Comparison of ENCODE assay signal across 10 mouse cellular contexts in the genomic region with DNA sequence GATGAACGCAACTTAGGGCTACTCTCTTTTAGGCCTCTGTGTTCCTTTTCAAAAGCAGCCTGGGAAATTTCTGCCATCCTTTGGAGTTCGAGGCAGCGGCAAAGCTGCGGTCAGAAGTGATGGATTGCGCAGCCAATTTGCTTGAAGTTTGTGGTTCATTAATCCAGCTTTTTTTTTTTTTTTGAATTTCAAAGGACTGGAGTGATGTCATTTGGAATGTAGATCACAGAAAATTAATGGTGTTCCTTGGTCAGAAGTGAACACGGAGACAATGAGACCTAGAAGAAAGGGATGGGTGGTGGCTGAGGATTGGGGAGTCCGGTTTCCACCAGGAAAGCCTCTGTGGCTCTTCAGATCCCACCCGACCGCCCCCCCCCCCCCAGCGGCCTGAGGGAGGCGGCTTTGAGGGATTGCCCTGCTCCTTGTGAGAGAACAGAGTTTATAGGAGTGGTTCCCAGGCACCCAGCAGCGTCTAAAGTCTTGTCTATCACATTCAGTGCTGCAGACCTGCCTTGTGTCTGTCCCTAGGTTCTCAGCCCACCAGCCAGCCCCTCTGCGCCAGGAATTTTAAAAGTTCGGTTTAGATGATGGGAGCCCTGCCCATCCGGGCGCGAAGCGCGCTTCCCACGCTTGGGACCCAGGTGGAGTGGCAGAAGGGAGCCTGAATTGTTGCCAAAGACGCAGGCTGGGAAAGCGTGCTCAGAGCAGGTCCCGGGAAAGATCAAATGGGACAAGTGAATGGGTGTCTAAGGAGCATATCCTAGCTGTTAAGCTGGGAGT.
A peak's percentile ranks its signal among the peaks of the same experiment; 100 is the strongest.
DNase-seq lines count a peak whose midpoint lies in the region; ATAC-seq lines count a peak whose summit lies in the region.
"Had no signal": no experiment of that assay in that cellular context is flagged by ENCODE, and none has a peak within 500 bp of the region (broad histone marks: within the 10 kb centered on the region; RNA-seq: fewer than 3 reads in every experiment).

No protein-coding gene starts in this region.

- under 1% methylated on average over 23 of the region's 23 CpGs for WGBS in forebrain, embryonic 13.5 days

- intact Hi-C loops in left cerebral cortex, postnatal 25 days (cut with DNase I) = no loop called here

- 0 out of 2 replicates have a peak overlapping the region, but pooled peaks have one; percentile 18 for H3K9ac ChIP-seq in forebrain, embryonic 13.5 days

- H3K36me3 ChIP-seq in forebrain, embryonic 13.5 days (ENCODE audit: poor library complexity, severe bottlenecking) = no peaks in the 10 kb centered on the region

- H3K4me1 ChIP-seq in forebrain, embryonic 13.5 days = peaks cover 24% of the 10 kb centered on the region

- H3K27me3 ChIP-seq in forebrain, embryonic 13.5 days = no peaks in the 10 kb centered on the region

- peak overlapping the region; percentile 53 for H3K4me2 ChIP-seq in forebrain, embryonic 13.5 days

- no peaks in the 10 kb centered on the region for H3K9me3 ChIP-seq in forebrain, embryonic 13.5 days (replicated peaks)

- peak; percentile 95 for ATAC-seq in forebrain, embryonic 13.5 days
- ATAC-seq in monocyte, adult 5-6 weeks (replicated peaks; ENCODE audit: insufficient number of reproducible peaks, low FRiP score, low TSS enrichment, poor library complexity, severe bottlenecking) = no peak
- ATAC-seq: Patski had no signal

- H3K4me3 ChIP-seq in forebrain, embryonic 13.5 days = 0 out of 2 replicates have a peak overlapping the region, but pooled peaks have one; percentile 2

- H3K27ac ChIP-seq in forebrain, embryonic 13.5 days = peak overlapping the region; percentile 86
- H3K27ac ChIP-seq: macrophage had no signal

- DNase-seq in layer of hippocampus, adult 11-12 months (ENCODE audit: low spot score) = peak; percentile 73
- DNase-seq in layer of hippocampus, adult 9-10 months (ENCODE audit: low spot score) = no peak
- DNase-seq in left cerebral cortex, postnatal 25 days (ENCODE audit: low spot score in 2 of 2) = peak; percentile 16 to 23
- DNase-seq in right cerebral cortex, postnatal 10 days (ENCODE audit: low spot score in 2 of 2) = peak; percentile 74 to 79
- DNase-seq in lung, postnatal 10 days = no peak
- no peak for DNase-seq in gastrocnemius, postnatal 10 days

Comparison
In these comparisons a context has a peak if more than half of its experiments do, and no peak if none do; other contexts are left out.
1. DNase-seq: peak in layer of hippocampus, adult 11-12 months (single experiment), left cerebral cortex, postnatal 25 days (2 of 2) and right cerebral cortex, postnatal 10 days (2 of 2); none in layer of hippocampus, adult 9-10 months (single experiment), lung, postnatal 10 days (single experiment) and gastrocnemius, postnatal 10 days (single experiment).